Mouse (Mus musculus) MN1 (cell line): ENCODE results near the gene Cfi.

ENCODE experiments used
- DNase-seq: peaks from one replicate; pipeline ENCODE4 v3.0.0-alpha.2; 2016; ENCODE audit warnings: low spot score

The Cfi gene

GRCm38 (mm10) chr3:129835388-129835934 lies at the start of gene Cfi:
Gene Cfi, plus strand, starts transcription at chr3:129835884.
- no peak for DNase-seq

- DNase-seq = no peak
These were observed 41.9 kb upstream of the Cfi start for GRCm38 (mm10) chr3:129793801-129794200.

- DNase-seq = no peak
These were observed 38.3 kb upstream of the Cfi start for GRCm38 (mm10) chr3:129797341-129797740.

GRCm38 (mm10) chr3:129798551-129798950 lies 37.1 kb upstream of the Cfi start:
- DNase-seq = no peak

- DNase-seq = no peak
These were observed 36.7 kb upstream of the Cfi start for GRCm38 (mm10) chr3:129799011-129799410.

GRCm38 (mm10) chr3:129803765-129804164 lies 31.9 kb upstream of the Cfi start, which contains the start of gene Lrit3:
Gene Lrit3, minus strand, starts transcription at chr3:129804030.
- DNase-seq = no peak

- no peak for DNase-seq
These were observed 14.8 kb upstream of the Cfi start for GRCm38 (mm10) chr3:129820847-129821246.

GRCm38 (mm10) chr3:129821736-129822135 lies 13.9 kb upstream of the Cfi start:
- DNase-seq = peak; percentile 19

- no peak for DNase-seq
These were observed 13.4 kb upstream of the Cfi start, which contains the start of gene Rrh for GRCm38 (mm10) chr3:129822206-129822775. Gene Rrh, minus strand, starts transcription at chr3:129822587.

- peak; percentile 68 for DNase-seq
These were observed 12.4 kb upstream of the Cfi start for GRCm38 (mm10) chr3:129823293-129823692.

- no peak for DNase-seq
These were observed 11.5 kb upstream of the Cfi start for GRCm38 (mm10) chr3:129824146-129824545.

- no peak for DNase-seq
These were observed 10.8 kb upstream of the Cfi start for GRCm38 (mm10) chr3:129824891-129825290.

GRCm38 (mm10) chr3:129826691-129827090 lies 9.0 kb upstream of the Cfi start:
- no peak for DNase-seq

- DNase-seq = no peak
These were observed 8.0 kb upstream of the Cfi start for GRCm38 (mm10) chr3:129827691-129828090.

GRCm38 (mm10) chr3:129830626-129831025 lies 5.1 kb upstream of the Cfi start:
- no peak for DNase-seq

- peak; percentile 97 for DNase-seq
These were observed 4.6 kb upstream of the Cfi start, which contains the start of gene Gar1 for GRCm38 (mm10) chr3:129831035-129831568. Gene Gar1, minus strand, starts transcription at chr3:129831396.

- DNase-seq = peak; percentile 70
These were observed 490 bp downstream of the Cfi start for GRCm38 (mm10) chr3:129836051-129836697.

GRCm38 (mm10) chr3:129836965-129837364 lies 1.3 kb downstream of the Cfi start:
- no peak for DNase-seq

GRCm38 (mm10) chr3:129838017-129838416 lies 2.3 kb downstream of the Cfi start:
- DNase-seq = no peak

- DNase-seq = no peak
These were observed 10.2 kb downstream of the Cfi start for GRCm38 (mm10) chr3:129845868-129846267.

- DNase-seq = no peak
These were observed 11.2 kb downstream of the Cfi start for GRCm38 (mm10) chr3:129846846-129847245.

- DNase-seq = no peak
These were observed 26.9 kb downstream of the Cfi start for GRCm38 (mm10) chr3:129862592-129862991.

GRCm38 (mm10) chr3:129863698-129864097 lies 28.0 kb downstream of the Cfi start:
- DNase-seq = no peak
